Mouse (Mus musculus): ENCODE measurements around the gene Aldh5a1.

GRCm38 (mm10) chr13:24892516-24892915 is 44.9 kb downstream of the Aldh5a1 start:
- no peak for TF ChIP-seq POLR2A (IDR thresholded peaks at IDR 0.05; ENCODE audit: control insufficient read depth, low read depth, low read length)
- no peak for TF ChIP-seq CTCF (IDR thresholded peaks at IDR 0.05; ENCODE audit: control insufficient read depth, insufficient read depth, insufficient replicate concordance, low read depth, low read length)

Measured in testis, adult 2 months (tissue).